Mouse (Mus musculus) kidney, embryonic 14.5 days (tissue): ENCODE data around the gene Gm17364. TPM values are rescaled to one million over a fixed set of nuclear protein-coding genes. Genes with fewer than 3 reads are reported as not detected.
"Not testable (repeated sequence)": the region's sequence is repeated elsewhere in the genome, so short reads cannot be mapped to it uniquely, and the experiment has no call there.

Experiments
- ATAC-seq: fragments of 200-750 bp; cut with Nextera tagmentation; 2 replicates; pipeline ENCODE4 v1.8.0; 2017; ENCODE audit warnings: moderate number of reproducible peaks, mild to moderate bottlenecking, moderate TSS enrichment, moderate library complexity; ENCODE audit not compliant: low FRiP score, low TSS enrichment
- H3K27ac ChIP-seq: fragments of 300-500 bp; sonication (generic); 2 replicates; pipeline ENCODE4 v1.5.1; 2014; ENCODE audit warnings: low read depth, mild to moderate bottlenecking, low read length, moderate library complexity, mixed read lengths
- H3K27me3 ChIP-seq: fragments of 300-500 bp; sonication (generic); 2 replicates; pipeline ENCODE4 v1.6.1; 2014; ENCODE audit warnings: mild to moderate bottlenecking, low read length; ENCODE audit not compliant: control insufficient read depth, insufficient read depth
- H3K36me3 ChIP-seq: fragments of 300-500 bp; sonication (generic); 2 replicates; pipeline ENCODE4 v1.6.1; 2014; ENCODE audit warnings: low read length, mixed read lengths; ENCODE audit not compliant: control insufficient read depth, insufficient read depth
- H3K4me1 ChIP-seq: fragments of 300-500 bp; sonication (generic); 2 replicates; pipeline ENCODE4 v1.6.1; 2014; ENCODE audit warnings: low read length, mixed read lengths; ENCODE audit not compliant: control insufficient read depth, insufficient read depth
- H3K4me2 ChIP-seq: fragments of 300-500 bp; sonication (generic); replicated peaks from 2 replicates; pipeline ENCODE4 v1.6.1; 2014; ENCODE audit warnings: low read depth, mild to moderate bottlenecking, low read length
- H3K4me3 ChIP-seq: fragments of 300-500 bp; sonication (generic); 2 replicates; pipeline ENCODE4 v1.5.1; 2014; ENCODE audit warnings: mild to moderate bottlenecking, low read length
- H3K9ac ChIP-seq: fragments of 300-500 bp; sonication (generic); 2 replicates; pipeline ENCODE4 v1.6.1; 2014; ENCODE audit warnings: low read depth, mild to moderate bottlenecking, low read length, moderate library complexity
- H3K9me3 ChIP-seq: fragments of 300-500 bp; sonication (generic); 2 replicates; pipeline ENCODE4 v1.6.1; 2016; ENCODE audit warnings: low read length; ENCODE audit not compliant: control insufficient read depth
- WGBS: fragments of 180-500 bp; shearing (Covaris S2); extraction: QIAGEN DNeasy Blood & Tissue Kit; methylation state at CpG from one replicate; pipeline ENCODE4 v1.1.7; 2014; 5-methylcytosine and 5-hydroxymethylcytosine counted together
- polyA plus RNA-seq: library from polyadenylated mRNA; unstranded; fragments of >200 nt; fragmentation: Nextera tagmentation; extraction: Ambion mirVana; gene quantifications from 2 replicates; pipeline ENCODE4 v1.2.1, GENCODE M21; 2014

The Gm17364 gene
- polyA plus RNA-seq, 1 experiment from 2014 or later: not detected

DNA sequence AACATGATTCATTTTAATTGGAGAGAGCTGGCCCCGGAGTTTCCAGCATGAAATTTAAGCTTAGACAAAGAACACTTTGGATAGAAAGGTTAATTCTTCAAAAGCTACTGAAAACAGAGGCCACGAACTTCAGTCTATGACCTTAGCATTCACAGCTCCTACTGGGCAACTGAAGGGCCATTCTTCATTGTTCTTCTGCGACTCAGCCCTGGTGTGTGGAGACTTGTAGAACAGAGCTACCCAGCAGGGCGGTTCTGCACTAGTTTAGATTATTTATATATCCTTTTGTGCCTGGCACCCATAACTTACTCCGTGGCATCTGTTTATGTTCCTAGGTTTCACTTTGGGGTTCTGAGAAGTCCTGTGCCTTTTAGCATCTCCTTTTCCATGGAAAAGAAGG is 19.8 kb upstream of the Gm17364 start:
- Histone ChIP-seq H3K36me3 (no peaks in the 10 kb centered on the region), H3K27ac (no peak overlapping the region), H3K4me3 (no peak overlapping the region), H3K4me1 (0 out of 2 replicates have a peak, but pooled peaks cover 2% of the 10 kb centered on the region), H3K4me2 (no peak overlapping the region), H3K9me3 (no peaks in the 10 kb centered on the region), H3K27me3 (no peaks in the 10 kb centered on the region), H3K9ac (no peak overlapping the region)
- ATAC-seq: no peak
- 46% methylated on average over 5 of the region's 5 CpGs for WGBS

DNA sequence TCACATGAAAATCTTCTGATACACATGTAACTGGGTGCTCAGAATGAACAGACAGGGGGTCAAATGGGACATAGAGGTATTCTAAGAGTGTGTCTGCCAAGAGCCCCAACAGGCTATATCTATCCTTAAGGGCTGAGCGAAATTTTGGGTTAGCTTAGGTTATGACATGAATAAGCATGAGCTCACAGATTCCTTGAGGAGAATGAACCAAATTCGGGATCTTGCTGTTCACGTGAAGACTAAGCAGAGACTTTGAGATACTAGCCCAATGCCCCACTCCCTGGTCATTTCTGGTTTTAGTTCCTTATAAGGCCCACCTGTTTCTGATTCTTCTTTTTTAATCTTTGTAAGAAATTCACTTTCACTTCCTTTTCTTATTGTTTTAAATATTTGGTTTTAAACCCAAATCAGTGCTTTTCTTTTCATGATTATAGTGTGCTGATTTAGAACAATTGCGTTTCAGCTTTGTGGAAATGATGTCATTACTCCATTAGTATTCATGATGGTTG is 17.7 kb upstream of the Gm17364 start:
- ATAC-seq: no peak
- Histone ChIP-seq H3K4me3 (no peak overlapping the region), H3K27me3 (no peaks in the 10 kb centered on the region), H3K27ac (no peak overlapping the region), H3K4me1 (0 out of 2 replicates have a peak, but pooled peaks cover 2% of the 10 kb centered on the region), H3K9ac (no peak overlapping the region), H3K36me3 (no peaks in the 10 kb centered on the region), H3K4me2 (no peak overlapping the region), H3K9me3 (no peaks in the 10 kb centered on the region)
- 85% methylated on average over 4 of the region's 4 CpGs for WGBS

DNA sequence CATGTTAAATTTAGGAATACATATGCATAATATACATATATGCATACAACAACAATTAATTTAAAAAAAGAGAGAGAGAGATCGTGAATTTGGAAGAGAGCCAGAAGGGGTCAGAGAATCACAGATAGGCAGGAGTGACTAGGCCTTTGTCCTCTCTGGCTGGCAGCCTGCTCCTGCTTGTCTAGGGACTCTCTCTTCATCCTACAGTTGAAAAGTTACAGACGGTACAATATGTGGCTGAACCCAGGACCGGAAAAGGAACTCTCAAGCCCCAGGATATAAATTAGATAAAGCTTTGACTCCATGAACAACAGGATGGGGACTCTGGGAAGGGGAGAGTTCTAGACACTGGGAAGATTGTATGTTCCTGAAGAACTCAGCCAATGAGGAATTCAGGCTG is 12.5 kb upstream of the Gm17364 start:
- ATAC-seq: no peak
- H3K27ac ChIP-seq: no peak overlapping the region
- H3K27me3 ChIP-seq: no peaks in the 10 kb centered on the region
- WGBS: 69% methylated on average over 3 of the region's 3 CpGs
- no peak overlapping the region for H3K4me2 ChIP-seq
- H3K9me3 ChIP-seq: no peaks in the 10 kb centered on the region
- no peak overlapping the region for H3K4me3 ChIP-seq
- no peak overlapping the region for H3K9ac ChIP-seq
- H3K36me3 ChIP-seq: no peaks in the 10 kb centered on the region
- no peaks in the 10 kb centered on the region for H3K4me1 ChIP-seq

GRCm38 (mm10) chr13:41285448-41285847 is 11.7 kb upstream of the Gm17364 start:
- no peaks in the 10 kb centered on the region for H3K9me3 ChIP-seq
- H3K27ac ChIP-seq: no peak overlapping the region
- H3K4me2 ChIP-seq: no peak overlapping the region
- H3K9ac ChIP-seq: no peak overlapping the region
- WGBS: 73% methylated on average over 4 of the region's 4 CpGs
- no peak overlapping the region for H3K4me3 ChIP-seq
- no peak for ATAC-seq
- H3K27me3 ChIP-seq: no peaks in the 10 kb centered on the region
- H3K4me1 ChIP-seq: no peaks in the 10 kb centered on the region
- H3K36me3 ChIP-seq: no peaks in the 10 kb centered on the region

DNA sequence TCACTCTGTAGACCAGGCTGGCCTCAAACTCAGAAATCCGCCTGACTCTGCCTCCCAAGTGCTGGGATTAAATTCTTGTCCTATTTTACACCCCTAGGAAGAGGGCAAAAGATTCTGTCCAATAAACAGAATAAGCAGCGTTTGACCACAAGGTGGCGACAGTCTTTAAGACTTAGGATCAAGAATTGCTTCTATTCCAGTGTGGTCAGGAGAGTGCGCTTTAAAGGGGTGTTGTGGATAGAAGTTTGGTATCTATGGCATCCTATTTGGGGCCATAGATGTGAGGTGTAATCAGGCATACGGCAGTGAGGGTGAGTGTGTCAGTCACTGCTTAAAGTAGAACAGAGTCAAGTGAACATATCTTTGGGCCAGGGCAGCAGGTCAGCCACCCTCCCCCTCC is 9.5 kb upstream of the Gm17364 start:
- no peaks in the 10 kb centered on the region for H3K4me1 ChIP-seq
- H3K27me3 ChIP-seq: no peaks in the 10 kb centered on the region
- no peaks in the 10 kb centered on the region for H3K36me3 ChIP-seq
- no peak overlapping the region for H3K4me2 ChIP-seq
- no peaks in the 10 kb centered on the region for H3K9me3 ChIP-seq
- WGBS: 31% methylated on average over 5 of the region's 5 CpGs
- H3K27ac ChIP-seq: no peak overlapping the region
- no peak overlapping the region for H3K9ac ChIP-seq
- ATAC-seq: 0 out of 2 replicates have a peak, but pooled peaks have one; percentile 24
- H3K4me3 ChIP-seq: no peak overlapping the region

DNA sequence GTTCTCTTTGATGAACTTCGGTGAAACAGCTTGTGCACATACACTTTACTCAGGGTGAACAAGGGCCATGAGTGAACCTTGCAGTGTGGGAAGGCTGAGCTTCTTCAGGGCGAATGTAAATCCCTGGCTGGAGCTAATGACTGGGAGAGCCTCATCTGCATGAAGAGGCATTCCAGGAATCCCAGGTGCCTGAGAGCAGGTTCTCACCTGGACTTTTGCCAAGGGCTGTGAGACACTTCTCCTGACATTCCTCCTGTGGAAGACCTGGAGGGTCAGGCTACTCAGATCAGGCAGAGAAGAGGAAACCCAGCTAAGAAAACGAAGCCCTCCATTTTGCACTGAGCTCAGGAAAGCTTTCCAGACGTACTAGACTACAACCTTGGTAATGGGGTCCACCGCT is 6.9 kb upstream of the Gm17364 start:
- Histone ChIP-seq H3K4me2 (no peak overlapping the region), H3K4me3 (no peak overlapping the region), H3K9me3 (no peaks in the 10 kb centered on the region), H3K27me3 (no peaks in the 10 kb centered on the region), H3K27ac (no peak overlapping the region), H3K4me1 (no peaks in the 10 kb centered on the region), H3K36me3 (no peaks in the 10 kb centered on the region), H3K9ac (no peak overlapping the region)
- ATAC-seq: no peak
- 75% methylated on average over 5 of the region's 5 CpGs for WGBS

GRCm38 (mm10) chr13:41267827-41268408 is 5.9 kb downstream of the Gm17364 start:
- 0 out of 2 replicates have a peak, but pooled peaks have one; percentile 46 for ATAC-seq
- no peak overlapping the region for H3K27ac ChIP-seq
- no peak overlapping the region for H3K9ac ChIP-seq
- no peaks in the 10 kb centered on the region for H3K36me3 ChIP-seq
- no peaks in the 10 kb centered on the region for H3K9me3 ChIP-seq
- no peaks in the 10 kb centered on the region for H3K4me1 ChIP-seq
- H3K27me3 ChIP-seq: no peaks in the 10 kb centered on the region
- H3K4me3 ChIP-seq: no peak overlapping the region
- no peak overlapping the region for H3K4me2 ChIP-seq
- WGBS: 29% methylated on average over 7 of the region's 7 CpGs

DNA sequence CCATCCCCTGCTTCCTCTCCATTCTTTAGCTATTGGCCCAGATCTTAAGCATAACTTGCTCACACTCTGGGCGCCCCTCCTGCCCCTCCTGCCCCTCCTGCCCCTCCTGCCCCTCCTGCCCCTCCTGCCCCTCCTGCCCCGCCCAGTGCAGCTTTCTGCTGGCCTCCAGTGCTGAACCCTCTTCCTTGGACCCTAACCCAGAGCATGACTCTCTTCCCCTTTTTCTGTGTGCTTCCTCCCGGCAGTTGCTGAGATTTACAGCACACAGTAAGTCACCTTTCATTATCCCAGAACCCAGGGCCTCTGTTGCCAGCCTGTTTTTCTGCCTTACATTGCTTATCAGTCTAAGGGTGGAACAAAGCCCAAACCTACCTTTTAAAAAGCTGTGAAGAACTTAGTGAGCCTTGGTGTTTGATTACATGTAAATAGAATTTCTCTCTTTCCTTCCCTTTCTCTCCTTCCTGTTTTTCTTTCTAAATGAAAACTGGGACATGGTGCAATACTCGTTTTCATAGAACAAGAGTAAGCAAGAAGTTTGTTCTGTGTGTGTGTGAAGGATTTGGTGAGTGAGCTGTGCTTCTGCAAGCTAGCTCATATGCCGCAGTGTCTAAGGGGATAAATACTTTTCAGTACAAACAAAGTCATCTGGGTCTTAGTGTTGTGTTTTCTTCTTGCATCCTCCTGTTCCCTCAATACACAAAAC is 10.3 kb downstream of the Gm17364 start:
- H3K9ac ChIP-seq: no peak overlapping the region
- no peaks in the 10 kb centered on the region for H3K36me3 ChIP-seq
- no peaks in the 10 kb centered on the region for H3K27me3 ChIP-seq
- H3K4me1 ChIP-seq: no peaks in the 10 kb centered on the region
- H3K4me3 ChIP-seq: no peak overlapping the region
- 71% methylated on average over 5 of the region's 5 CpGs for WGBS
- H3K4me2 ChIP-seq: no peak overlapping the region
- H3K9me3 ChIP-seq: no peaks in the 10 kb centered on the region
- no peak for ATAC-seq
- no peak overlapping the region for H3K27ac ChIP-seq

GRCm38 (mm10) chr13:41261617-41262016 is 12.2 kb downstream of the Gm17364 start:
- H3K36me3 ChIP-seq, ATAC-seq, H3K4me1 ChIP-seq, H3K9me3 ChIP-seq, H3K27me3 ChIP-seq, H3K9ac ChIP-seq, H3K4me3 ChIP-seq, H3K4me2 ChIP-seq, H3K27ac ChIP-seq: not testable (repeated sequence)
- WGBS: 96% methylated on average over 8 of the region's 8 CpGs
